Mouse (Mus musculus): ENCODE measurements around the gene Camk1d. TPM values are rescaled to one million over a fixed set of nuclear protein-coding genes. Genes with fewer than 3 reads are reported as not detected.
A peak's percentile ranks its signal among the peaks of the same experiment; 100 is the strongest.

The Camk1d gene
- polyA plus RNA-seq, 1 experiment = 14.3 TPM

DNA sequence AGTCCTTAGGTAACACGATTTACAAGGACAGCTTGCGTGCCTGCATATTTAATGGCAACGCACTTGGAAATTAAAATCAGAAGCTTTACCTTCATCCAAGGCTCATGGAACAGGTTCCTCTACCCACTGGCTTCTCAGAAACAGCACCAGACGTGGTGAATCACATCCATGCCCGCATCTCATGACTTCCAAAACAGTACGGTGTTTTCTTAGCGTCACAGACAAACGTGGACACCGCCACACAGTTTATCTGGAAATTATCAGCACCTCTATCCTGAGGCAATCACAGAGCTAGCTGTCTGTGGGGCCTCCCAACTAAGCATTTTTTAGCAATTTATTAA, 38.2 kb downstream of the Camk1d start:
- Histone ChIP-seq H3K27me3 (ENCODE audit: control insufficient read depth, insufficient read depth, low read length) (no peaks in the 10 kb centered on the region), H3K36me3 (ENCODE audit: control insufficient read depth, insufficient read depth, low read length) (no peaks in the 10 kb centered on the region), H3K27ac (ENCODE audit: insufficient read depth, low read depth, low read length) (peak overlapping the region; percentile 70; the same call in 1 of the 2 replicates), H3K4me1 (ENCODE audit: control insufficient read depth, insufficient read depth, insufficient read length, low read length) (peaks cover 10% of the 10 kb centered on the region), H3K4me3 (ENCODE audit: low read depth, low read length) (no peak overlapping the region)
- WGBS = 35% methylated on average over 9 of the region's 9 CpGs
- no peak for TF ChIP-seq POLR2A (IDR thresholded peaks at IDR 0.05; ENCODE audit: low read depth, low read length)
- no peak for TF ChIP-seq CTCF (IDR thresholded peaks at IDR 0.05; ENCODE audit: extremely low read depth, insufficient read length, insufficient replicate concordance, low read depth, low read length)

DNA sequence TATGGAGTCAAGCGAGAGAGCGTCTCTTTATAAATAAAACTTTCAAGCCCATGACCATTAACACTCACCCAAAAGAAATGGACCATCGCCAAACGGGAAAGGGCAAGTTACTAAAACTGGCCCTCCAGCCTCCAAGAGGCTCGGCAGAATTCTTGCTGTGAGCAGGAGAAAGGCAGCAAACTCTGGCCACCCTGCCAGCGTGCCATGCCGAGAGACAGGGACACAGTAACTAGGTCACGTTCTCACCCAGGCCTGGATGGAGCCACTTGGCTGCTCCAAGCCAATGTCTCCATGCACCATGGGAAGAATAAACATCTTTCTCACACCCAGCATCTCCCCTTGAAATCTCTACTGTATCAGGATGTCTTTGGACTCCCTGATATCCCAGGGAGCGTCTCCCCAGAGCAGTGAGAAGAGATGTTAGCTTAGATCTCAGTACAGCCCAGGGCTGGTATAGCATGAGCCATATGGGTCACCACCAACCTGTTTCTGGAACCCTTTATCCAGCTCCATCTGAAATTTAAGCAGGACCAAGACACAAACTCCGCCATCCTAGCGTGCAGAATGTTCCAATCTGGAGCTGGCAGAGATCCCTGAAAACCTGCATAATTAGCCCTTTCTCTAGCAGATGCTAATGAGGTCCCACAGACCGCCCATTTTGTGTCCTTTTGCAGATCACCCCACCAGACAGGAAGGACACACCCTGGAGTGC, 38.7 kb downstream of the Camk1d start:
- H3K4me1 ChIP-seq (ENCODE audit: control insufficient read depth, insufficient read depth, insufficient read length, low read length) = peaks cover 10% of the 10 kb centered on the region
- no peaks in the 10 kb centered on the region for H3K36me3 ChIP-seq (ENCODE audit: control insufficient read depth, insufficient read depth, low read length)
- 82% methylated on average over 12 of the region's 12 CpGs for WGBS
- no peaks in the 10 kb centered on the region for H3K27me3 ChIP-seq (ENCODE audit: control insufficient read depth, insufficient read depth, low read length)
- TF ChIP-seq CTCF (IDR thresholded peaks at IDR 0.05; ENCODE audit: extremely low read depth, insufficient read length, insufficient replicate concordance, low read depth, low read length) = no peak
- TF ChIP-seq POLR2A (IDR thresholded peaks at IDR 0.05; ENCODE audit: low read depth, low read length) = no peak
- no peak overlapping the region for H3K4me3 ChIP-seq (ENCODE audit: low read depth, low read length)
- H3K27ac ChIP-seq (ENCODE audit: insufficient read depth, low read depth, low read length) = no peak overlapping the region

DNA sequence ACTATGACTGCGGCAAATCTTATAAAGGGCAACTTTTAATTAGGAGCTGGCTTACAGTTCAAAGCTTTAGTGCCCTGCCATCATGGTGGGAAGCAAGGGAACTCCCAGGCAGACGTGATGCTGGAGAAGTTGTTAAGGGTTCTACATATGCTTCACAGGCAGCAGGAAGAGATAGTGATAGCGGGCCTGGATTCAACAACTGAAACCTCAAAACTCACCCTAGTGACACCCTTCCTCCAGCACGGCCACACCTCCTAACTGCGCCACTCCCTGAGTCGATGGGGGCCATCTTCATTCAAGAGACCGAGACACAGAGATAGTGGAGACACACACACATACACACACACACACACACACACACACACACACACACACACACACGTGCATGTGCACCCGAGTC, 39.8 kb downstream of the Camk1d start:
- H3K4me3 ChIP-seq (ENCODE audit: low read depth, low read length) = no peak overlapping the region
- no peaks in the 10 kb centered on the region for H3K36me3 ChIP-seq (ENCODE audit: control insufficient read depth, insufficient read depth, low read length)
- no peaks in the 10 kb centered on the region for H3K27me3 ChIP-seq (ENCODE audit: control insufficient read depth, insufficient read depth, low read length)
- 76% methylated on average over 9 of the region's 9 CpGs for WGBS
- H3K4me1 ChIP-seq (ENCODE audit: control insufficient read depth, insufficient read depth, insufficient read length, low read length) = peaks cover 16% of the 10 kb centered on the region
- TF ChIP-seq POLR2A (IDR thresholded peaks at IDR 0.05; ENCODE audit: low read depth, low read length) (no peak), CTCF (IDR thresholded peaks at IDR 0.05; ENCODE audit: extremely low read depth, insufficient read length, insufficient replicate concordance, low read depth, low read length) (no peak)
- H3K27ac ChIP-seq (ENCODE audit: insufficient read depth, low read depth, low read length) = no peak overlapping the region

DNA sequence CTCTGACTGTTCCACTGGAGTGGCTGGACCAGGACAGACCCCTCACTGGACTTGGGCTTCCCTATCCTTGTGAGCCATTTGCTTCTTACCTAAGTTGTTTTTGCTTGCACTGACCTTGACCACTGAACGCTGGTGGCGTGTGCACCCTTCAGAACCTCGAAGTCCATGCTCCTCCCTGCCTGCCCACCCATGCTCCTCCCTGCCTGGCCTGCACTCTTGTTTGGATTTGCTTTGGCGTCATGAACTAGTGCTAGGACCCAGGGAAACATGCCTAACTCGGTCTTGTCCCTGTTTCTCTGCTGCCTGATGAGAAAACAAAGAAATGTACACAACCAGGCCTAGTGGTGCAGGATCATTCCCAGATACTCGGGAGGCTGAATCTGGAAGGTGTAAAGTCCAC, 40.5 kb downstream of the Camk1d start:
- Histone ChIP-seq H3K4me1 (ENCODE audit: control insufficient read depth, insufficient read depth, insufficient read length, low read length) (peaks cover 16% of the 10 kb centered on the region), H3K4me3 (ENCODE audit: low read depth, low read length) (no peak overlapping the region), H3K27me3 (ENCODE audit: control insufficient read depth, insufficient read depth, low read length) (no peaks in the 10 kb centered on the region), H3K36me3 (ENCODE audit: control insufficient read depth, insufficient read depth, low read length) (no peaks in the 10 kb centered on the region), H3K27ac (ENCODE audit: insufficient read depth, low read depth, low read length) (no peak overlapping the region)
- WGBS = 40% methylated on average over 6 of the region's 6 CpGs
- TF ChIP-seq CTCF (IDR thresholded peaks at IDR 0.05; ENCODE audit: extremely low read depth, insufficient read length, insufficient replicate concordance, low read depth, low read length) = no peak
- no peak for TF ChIP-seq POLR2A (IDR thresholded peaks at IDR 0.05; ENCODE audit: low read depth, low read length)

DNA sequence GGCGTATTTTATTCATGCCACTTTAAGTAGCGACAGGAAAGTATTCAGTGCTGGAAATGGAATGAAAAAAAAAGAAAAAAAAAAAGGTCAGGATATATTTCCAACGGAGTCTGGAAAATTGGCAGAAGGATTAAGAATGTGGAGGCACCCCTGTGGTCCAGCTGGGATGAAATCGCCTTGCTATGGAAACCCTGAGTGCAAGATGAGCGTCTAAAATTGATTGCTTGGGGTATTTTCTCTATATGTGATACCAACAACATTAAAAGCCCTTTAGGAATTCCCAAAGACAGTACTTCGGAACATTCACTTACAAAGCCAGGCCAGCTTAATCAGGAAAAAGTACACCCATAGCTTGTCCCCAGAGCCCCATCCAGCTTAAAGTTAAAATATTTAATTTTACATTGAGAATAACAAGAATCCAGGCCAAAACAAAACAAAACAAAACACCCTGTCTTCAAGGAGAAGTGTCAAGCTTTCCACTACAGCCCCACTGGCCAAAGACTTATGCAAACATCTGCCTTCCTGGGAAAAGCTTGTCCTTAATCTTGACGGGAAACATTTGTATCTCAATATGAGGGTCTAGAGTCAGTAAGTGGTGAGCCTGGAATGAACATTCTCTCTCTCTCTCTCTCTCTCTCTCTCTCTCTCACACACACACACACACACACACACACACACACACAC, 41.3 kb downstream of the Camk1d start:
- H3K27ac ChIP-seq (ENCODE audit: insufficient read depth, low read depth, low read length) = no peak overlapping the region
- 84% methylated on average over 7 of the region's 7 CpGs for WGBS
- no peaks in the 10 kb centered on the region for H3K36me3 ChIP-seq (ENCODE audit: control insufficient read depth, insufficient read depth, low read length)
- H3K4me3 ChIP-seq (ENCODE audit: low read depth, low read length) = no peak overlapping the region
- no peaks in the 10 kb centered on the region for H3K27me3 ChIP-seq (ENCODE audit: control insufficient read depth, insufficient read depth, low read length)
- peaks cover 16% of the 10 kb centered on the region for H3K4me1 ChIP-seq (ENCODE audit: control insufficient read depth, insufficient read depth, insufficient read length, low read length)
- TF ChIP-seq CTCF (IDR thresholded peaks at IDR 0.05; ENCODE audit: extremely low read depth, insufficient read length, insufficient replicate concordance, low read depth, low read length) (no peak), POLR2A (IDR thresholded peaks at IDR 0.05; ENCODE audit: low read depth, low read length) (no peak)

DNA sequence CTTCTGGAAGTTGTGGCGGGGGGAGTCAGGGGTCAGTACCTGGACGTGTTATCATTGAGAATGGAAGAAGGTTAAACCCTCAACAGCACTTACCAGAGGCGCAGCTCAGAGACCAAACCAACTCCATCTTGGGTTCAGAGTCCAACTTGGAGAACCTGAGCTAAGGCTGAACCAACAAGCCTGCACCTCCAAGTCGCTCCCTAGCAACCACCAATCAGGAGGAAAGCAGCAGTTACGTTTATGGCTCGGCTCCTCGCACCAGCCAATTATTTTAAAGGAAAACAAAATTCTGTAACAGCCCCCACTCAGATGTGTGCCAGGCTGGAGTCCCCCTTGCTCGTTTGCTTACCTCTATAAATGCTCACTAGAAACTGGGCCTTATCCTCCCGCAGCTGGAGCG, 44.2 kb downstream of the Camk1d start:
- Histone ChIP-seq H3K4me1 (ENCODE audit: control insufficient read depth, insufficient read depth, insufficient read length, low read length) (peaks cover 5% of the 10 kb centered on the region), H3K36me3 (ENCODE audit: control insufficient read depth, insufficient read depth, low read length) (no peaks in the 10 kb centered on the region), H3K4me3 (ENCODE audit: low read depth, low read length) (no peak overlapping the region), H3K27ac (ENCODE audit: insufficient read depth, low read depth, low read length) (no peak overlapping the region), H3K27me3 (ENCODE audit: control insufficient read depth, insufficient read depth, low read length) (no peaks in the 10 kb centered on the region)
- TF ChIP-seq POLR2A (IDR thresholded peaks at IDR 0.05; ENCODE audit: low read depth, low read length) = no peak
- TF ChIP-seq CTCF (IDR thresholded peaks at IDR 0.05; ENCODE audit: extremely low read depth, insufficient read length, insufficient replicate concordance, low read depth, low read length) = no peak
- 85% methylated on average over 10 of the region's 10 CpGs for WGBS

DNA sequence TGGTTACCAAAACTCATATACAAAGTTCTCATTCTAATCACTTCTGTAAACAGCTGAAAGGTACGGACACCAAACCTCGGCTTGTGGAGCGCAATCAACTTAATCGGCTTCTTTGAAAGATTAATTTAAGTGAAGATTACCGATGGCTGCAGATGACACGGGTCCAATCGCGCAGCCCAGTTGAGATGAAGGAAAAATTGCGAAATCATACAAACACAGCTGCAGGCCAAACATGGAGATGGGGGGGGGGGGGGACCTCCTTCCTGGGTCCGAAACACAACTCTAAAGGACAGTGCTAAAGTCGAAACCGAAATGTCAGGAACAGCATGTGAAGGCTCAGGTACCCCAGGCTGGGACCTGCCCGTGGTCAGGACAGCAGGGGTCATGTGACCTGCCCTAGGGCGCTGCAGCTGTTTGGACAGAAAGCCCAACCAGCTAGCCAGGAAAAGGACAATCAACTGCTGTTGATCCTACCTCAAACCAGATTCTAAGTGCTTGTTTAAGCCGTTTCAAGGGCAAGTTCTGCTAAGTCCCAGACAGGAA, 44.7 kb downstream of the Camk1d start:
- Histone ChIP-seq H3K27me3 (ENCODE audit: control insufficient read depth, insufficient read depth, low read length) (no peaks in the 10 kb centered on the region), H3K4me1 (ENCODE audit: control insufficient read depth, insufficient read depth, insufficient read length, low read length) (peaks cover 5% of the 10 kb centered on the region), H3K36me3 (ENCODE audit: control insufficient read depth, insufficient read depth, low read length) (no peaks in the 10 kb centered on the region), H3K4me3 (ENCODE audit: low read depth, low read length) (peak overlapping the region; percentile 20; the same call in 1 of the 2 replicates), H3K27ac (ENCODE audit: insufficient read depth, low read depth, low read length) (no peak overlapping the region)
- WGBS = 29% methylated on average over 15 of the region's 15 CpGs
- no peak for TF ChIP-seq CTCF (IDR thresholded peaks at IDR 0.05; ENCODE audit: extremely low read depth, insufficient read length, insufficient replicate concordance, low read depth, low read length)
- no peak for TF ChIP-seq POLR2A (IDR thresholded peaks at IDR 0.05; ENCODE audit: low read depth, low read length)

Measured in small intestine, adult 2 months (tissue).